Mouse (Mus musculus): ENCODE measurements at regions not wholly inside any gene's neighbourhood (a gene's known extent, or its start where the extent isn't known, plus 50 kb on each side); places are given as distances from the start of the nearest gene placed in this dataset.

GRCm38 (mm10) chr14:97331388-97331787, 812.5 kb upstream of the Klhl1 start:
- TF ChIP-seq CTCF (IDR thresholded peaks at IDR 0.05; ENCODE audit: low read depth, low read length): no peak
- TF ChIP-seq POLR2A (IDR thresholded peaks at IDR 0.05; ENCODE audit: extremely low read depth, insufficient read depth, low read length): no peak
